Mouse (Mus musculus): Measurements from ENCODE around the gene Dzip1l. TPM values are rescaled to one million over a fixed set of nuclear protein-coding genes. Genes with fewer than 3 reads are reported as not detected.
"Not testable (repeated sequence)": the region's sequence is repeated elsewhere in the genome, so short reads cannot be mapped to it uniquely, and the experiment has no call there.

Gene Dzip1l
- 10 to 100 TPM; 22.6 to 25.3 TPM for total RNA-seq (2021)

GRCm38 (mm10) chr9:99629281-99630011, at the start of gene Dzip1l:
TSS of gene Dzip1l (plus strand) at chr9:99629496.
- peak; percentile 60 to 63 for DNase-seq (ENCODE audit: extremely low spot score in 1 of 2, low spot score in 1 of 2)

GRCm38 (mm10) chr9:99580655-99581054, 48.6 kb upstream of the Dzip1l start:
- peak in 1 of 2 experiments; percentile 16 for DNase-seq (ENCODE audit: extremely low spot score in 1 of 2, low spot score in 1 of 2)

GRCm38 (mm10) chr9:99587505-99588202, 41.6 kb upstream of the Dzip1l start:
- peak; percentile 41 to 65 for DNase-seq (ENCODE audit: extremely low spot score in 1 of 2, low spot score in 1 of 2)

GRCm38 (mm10) chr9:99591144-99591543, 38.2 kb upstream of the Dzip1l start:
- DNase-seq (ENCODE audit: extremely low spot score in 1 of 2, low spot score in 1 of 2) = no peak

GRCm38 (mm10) chr9:99599127-99599526, 30.2 kb upstream of the Dzip1l start:
- DNase-seq (ENCODE audit: extremely low spot score in 1 of 2, low spot score in 1 of 2) = not testable (repeated sequence)

- no peak for DNase-seq (ENCODE audit: extremely low spot score in 1 of 2, low spot score in 1 of 2)
Observed at GRCm38 (mm10) chr9:99603566-99603965, 25.7 kb upstream of the Dzip1l start.

- no peak for DNase-seq (ENCODE audit: extremely low spot score in 1 of 2, low spot score in 1 of 2)
Observed at GRCm38 (mm10) chr9:99612202-99612601, 17.1 kb upstream of the Dzip1l start, which contains the start of gene A4gnt. TSS of gene A4gnt (plus strand) at chr9:99612502.

GRCm38 (mm10) chr9:99619688-99620087, 9.6 kb upstream of the Dzip1l start:
- DNase-seq (ENCODE audit: extremely low spot score in 1 of 2, low spot score in 1 of 2) = no peak

GRCm38 (mm10) chr9:99620196-99620595, 9.1 kb upstream of the Dzip1l start:
- no peak for DNase-seq (ENCODE audit: extremely low spot score in 1 of 2, low spot score in 1 of 2)

- no peak for DNase-seq (ENCODE audit: extremely low spot score in 1 of 2, low spot score in 1 of 2)
Observed at GRCm38 (mm10) chr9:99622034-99622433, 7.3 kb upstream of the Dzip1l start.

GRCm38 (mm10) chr9:99622966-99623365, 6.3 kb upstream of the Dzip1l start:
- no peak for DNase-seq (ENCODE audit: extremely low spot score in 1 of 2, low spot score in 1 of 2)

- no peak for DNase-seq (ENCODE audit: extremely low spot score in 1 of 2, low spot score in 1 of 2)
Observed at GRCm38 (mm10) chr9:99624117-99624516, 5.2 kb upstream of the Dzip1l start.

- DNase-seq (ENCODE audit: extremely low spot score in 1 of 2, low spot score in 1 of 2) = no peak
Observed at GRCm38 (mm10) chr9:99628581-99628980, 715 bp upstream of the Dzip1l start.

- no peak for DNase-seq (ENCODE audit: extremely low spot score in 1 of 2, low spot score in 1 of 2)
Observed at GRCm38 (mm10) chr9:99630071-99630470, 775 bp downstream of the Dzip1l start.

GRCm38 (mm10) chr9:99630528-99631125, 1.3 kb downstream of the Dzip1l start:
- DNase-seq (ENCODE audit: extremely low spot score in 1 of 2, low spot score in 1 of 2) = no peak

GRCm38 (mm10) chr9:99631781-99632180, 2.5 kb downstream of the Dzip1l start:
- peak in 1 of 2 experiments; percentile 12 for DNase-seq (ENCODE audit: extremely low spot score in 1 of 2, low spot score in 1 of 2)

- DNase-seq (ENCODE audit: extremely low spot score in 1 of 2, low spot score in 1 of 2) = no peak
Observed at GRCm38 (mm10) chr9:99632264-99632663, 3.0 kb downstream of the Dzip1l start.

- DNase-seq (ENCODE audit: extremely low spot score in 1 of 2, low spot score in 1 of 2) = no peak
Observed at GRCm38 (mm10) chr9:99636776-99637175, 7.5 kb downstream of the Dzip1l start.

GRCm38 (mm10) chr9:99637227-99637626, 7.9 kb downstream of the Dzip1l start:
- DNase-seq (ENCODE audit: extremely low spot score in 1 of 2, low spot score in 1 of 2) = no peak

GRCm38 (mm10) chr9:99637736-99638135, 8.4 kb downstream of the Dzip1l start:
- DNase-seq (ENCODE audit: extremely low spot score in 1 of 2, low spot score in 1 of 2) = no peak

- DNase-seq (ENCODE audit: extremely low spot score in 1 of 2, low spot score in 1 of 2) = no peak
Observed at GRCm38 (mm10) chr9:99639957-99640356, 10.7 kb downstream of the Dzip1l start.

Measured in layer of hippocampus, postnatal 25 days (tissue).